ENCODE assay signal across 9 mouse cellular contexts in genomic region chr15:27787151-27787550, GRCm38 (mm10).
A peak's percentile ranks its signal among the peaks of the same experiment; 100 is the strongest.
DNase-seq lines count a peak whose midpoint lies in the region; ATAC-seq and TF ChIP-seq lines count a peak whose summit lies in the region.
"Had no signal": no experiment of that assay in that cellular context is flagged by ENCODE, and none has a peak within 500 bp of the region (broad histone marks: within the 10 kb centered on the region; RNA-seq: fewer than 3 reads in every experiment).

No protein-coding gene starts in this region.

- peak overlapping the region; percentile 66 for H3K9ac ChIP-seq in kidney, embryonic 16.5 days (replicated peaks; ENCODE audit: low read length)
- H3K9ac ChIP-seq in embryonic facial prominence, embryonic 11.5 days (replicated peaks; ENCODE audit: low read length): peak overlapping the region; percentile 50
- no peak overlapping the region for H3K9ac ChIP-seq in hindbrain, embryonic 15.5 days
- 0 out of 2 replicates have a peak overlapping the region, but pooled peaks have one; percentile 3 for H3K9ac ChIP-seq in midbrain, postnatal 0 days (replicated peaks; ENCODE audit: low read length, poor library complexity, severe bottlenecking)

- H3K4me2 ChIP-seq in kidney, embryonic 16.5 days (replicated peaks; ENCODE audit: low read depth, low read length): peak overlapping the region; percentile 49
- peak overlapping the region; percentile 56 for H3K4me2 ChIP-seq in embryonic facial prominence, embryonic 11.5 days (ENCODE audit: low read depth, low read length)
- peak overlapping the region; percentile 37 for H3K4me2 ChIP-seq in hindbrain, embryonic 15.5 days
- H3K4me2 ChIP-seq in midbrain, postnatal 0 days (ENCODE audit: low read depth, low read length, poor library complexity, severe bottlenecking): peak overlapping the region; percentile 38

- 67% methylated on average over 4 of the region's 4 CpGs for WGBS in kidney, embryonic 16.5 days
- WGBS in embryonic facial prominence, embryonic 11.5 days: 75% methylated on average over 4 of the region's 4 CpGs
- 57% methylated on average over 4 of the region's 4 CpGs for WGBS in hindbrain, embryonic 15.5 days
- 74% methylated on average over 4 of the region's 4 CpGs for WGBS in midbrain, postnatal 0 days

- peaks cover 79% of the 10 kb centered on the region for H3K4me1 ChIP-seq in kidney, embryonic 16.5 days (ENCODE audit: insufficient read depth, low read length)
- H3K4me1 ChIP-seq in embryonic facial prominence, embryonic 11.5 days (ENCODE audit: control insufficient read depth, insufficient read depth, low read length): peaks cover 27% of the 10 kb centered on the region
- H3K4me1 ChIP-seq in hindbrain, embryonic 15.5 days (replicated peaks): peaks cover 89% of the 10 kb centered on the region
- peaks cover 13% of the 10 kb centered on the region for H3K4me1 ChIP-seq in midbrain, postnatal 0 days (ENCODE audit: insufficient read depth, low read length)

- TF ChIP-seq CTCF in midbrain, postnatal 0 days (IDR thresholded peaks at IDR 0.05): no peak

- H3K4me3 ChIP-seq in kidney, embryonic 16.5 days (ENCODE audit: low read length): peak overlapping the region; percentile 46
- peak overlapping the region; percentile 31 for H3K4me3 ChIP-seq in embryonic facial prominence, embryonic 11.5 days (ENCODE audit: low read depth, low read length)
- H3K4me3 ChIP-seq in hindbrain, embryonic 15.5 days: peak overlapping the region; percentile 19
- peak overlapping the region; percentile 28; the same call in 1 of the 2 replicates for H3K4me3 ChIP-seq in midbrain, postnatal 0 days (ENCODE audit: low read depth, low read length)

- H3K27ac ChIP-seq in kidney, embryonic 16.5 days (ENCODE audit: low read length): peak overlapping the region; percentile 80
- no peak overlapping the region; the same call in 1 of the 2 replicates for H3K27ac ChIP-seq in embryonic facial prominence, embryonic 11.5 days (replicated peaks; ENCODE audit: low read depth, low read length)
- peak overlapping the region; percentile 81 for H3K27ac ChIP-seq in hindbrain, embryonic 15.5 days (replicated peaks)
- peak overlapping the region; percentile 77 for H3K27ac ChIP-seq in midbrain, postnatal 0 days (ENCODE audit: low read depth, low read length)

- H3K36me3 ChIP-seq in kidney, embryonic 16.5 days (ENCODE audit: insufficient read depth, low read length): no peaks in the 10 kb centered on the region
- no peaks in the 10 kb centered on the region for H3K36me3 ChIP-seq in embryonic facial prominence, embryonic 11.5 days (replicated peaks; ENCODE audit: control insufficient read depth, insufficient read depth, low read depth, low read length)
- no peaks in the 10 kb centered on the region for H3K36me3 ChIP-seq in hindbrain, embryonic 15.5 days
- H3K36me3 ChIP-seq in midbrain, postnatal 0 days (ENCODE audit: insufficient read depth, low read length): no peaks in the 10 kb centered on the region

- no peak for DNase-seq in kidney, postnatal 14 days
- no peak for DNase-seq in embryonic facial prominence, embryonic 11.5 days (ENCODE audit: low spot score)
- DNase-seq in midbrain, postnatal 0 days (ENCODE audit: low spot score): no peak
- DNase-seq in adrenal gland, adult 18-20 months (ENCODE audit: low spot score in 2 of 2): no peak
- DNase-seq in natural killer cell, adult 2 months (ENCODE audit: low spot score in 2 of 2): no peak
- DNase-seq: kidney, postnatal 4 days had no signal

- no peaks in the 10 kb centered on the region for H3K9me3 ChIP-seq in kidney, embryonic 16.5 days (ENCODE audit: low read length)
- H3K9me3 ChIP-seq in embryonic facial prominence, embryonic 11.5 days (replicated peaks; ENCODE audit: control insufficient read depth, low read length): no peaks in the 10 kb centered on the region
- no peaks in the 10 kb centered on the region for H3K9me3 ChIP-seq in hindbrain, embryonic 15.5 days
- H3K9me3 ChIP-seq in midbrain, postnatal 0 days (ENCODE audit: low read length): no peaks in the 10 kb centered on the region

- no peak for ATAC-seq in kidney, embryonic 16.5 days (ENCODE audit: low FRiP score, low TSS enrichment)
- ATAC-seq in embryonic facial prominence, embryonic 11.5 days (replicated peaks; ENCODE audit: insufficient number of reproducible peaks, low FRiP score, low TSS enrichment, low read depth): no peak
- no peak for ATAC-seq in hindbrain, embryonic 15.5 days (ENCODE audit: low FRiP score, low read depth)
- no peak for ATAC-seq in midbrain, postnatal 0 days (ENCODE audit: low FRiP score)
- no peak for ATAC-seq in megakaryocyte progenitor cell, adult 5-6 weeks (replicated peaks; ENCODE audit: poor library complexity)

- no peaks in the 10 kb centered on the region for H3K27me3 ChIP-seq in kidney, embryonic 16.5 days (ENCODE audit: insufficient read depth, low read length)
- H3K27me3 ChIP-seq in embryonic facial prominence, embryonic 11.5 days (ENCODE audit: control insufficient read depth, insufficient read depth, low read length): no peaks in the 10 kb centered on the region
- no peaks in the 10 kb centered on the region for H3K27me3 ChIP-seq in hindbrain, embryonic 15.5 days
- no peaks in the 10 kb centered on the region for H3K27me3 ChIP-seq in midbrain, postnatal 0 days (ENCODE audit: insufficient read depth, low read length)
